Mouse (Mus musculus) retina, postnatal 7 days (tissue): ENCODE results near the gene Hrh2.

Experiments used
- DNase-seq: peaks from one replicate; pipeline ENCODE4 v3.0.0-alpha.2; 2012; ENCODE audit warnings: low read depth, low spot score

Hrh2 gene

DNA sequence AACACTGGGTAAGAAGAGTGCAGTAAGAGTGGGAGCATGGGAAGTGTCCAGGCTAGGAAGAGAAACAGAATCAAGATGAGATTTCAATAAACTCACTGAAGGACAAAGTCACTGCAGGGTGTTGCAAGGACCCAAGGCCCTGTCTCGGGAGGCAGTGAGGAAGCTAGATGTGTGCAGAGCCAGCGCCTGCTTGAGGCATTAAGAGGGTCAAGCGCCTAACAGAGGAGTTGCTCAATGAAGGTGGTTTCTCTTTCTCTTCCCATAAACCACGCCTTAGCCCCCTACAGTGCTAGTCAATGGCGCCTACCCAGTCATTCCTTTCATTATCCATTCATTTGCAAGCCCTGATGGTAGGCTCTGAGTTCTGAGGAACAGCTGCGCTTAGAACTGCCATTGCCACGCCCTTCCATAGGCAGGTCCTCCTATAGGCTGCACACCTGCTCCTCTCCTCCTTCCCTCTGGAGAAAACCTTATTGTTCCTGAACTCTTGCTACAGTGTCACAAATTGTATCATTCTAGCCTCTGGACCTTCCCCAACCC is 23.9 kb downstream of the Hrh2 start:
- no peak for DNase-seq

DNA sequence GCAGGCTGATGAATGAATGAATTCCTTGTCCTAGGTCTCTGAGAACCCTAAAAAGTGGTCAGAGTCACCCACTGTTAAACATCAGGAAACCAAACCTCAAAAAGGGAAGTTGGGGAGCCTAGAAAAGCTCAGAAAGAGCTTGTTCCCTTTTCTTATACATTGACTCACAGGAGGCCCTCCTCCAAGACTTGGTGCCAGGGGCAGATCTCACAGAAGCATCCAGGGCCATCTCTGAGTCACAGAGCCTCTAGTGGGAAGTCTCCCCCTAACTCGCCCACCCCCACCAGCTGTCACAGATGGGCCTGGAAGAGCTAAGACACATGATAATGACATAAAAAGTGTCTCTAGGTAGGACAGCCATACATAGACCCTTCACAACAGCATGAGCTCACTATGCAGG is 26.4 kb downstream of the Hrh2 start:
- no peak for DNase-seq

DNA sequence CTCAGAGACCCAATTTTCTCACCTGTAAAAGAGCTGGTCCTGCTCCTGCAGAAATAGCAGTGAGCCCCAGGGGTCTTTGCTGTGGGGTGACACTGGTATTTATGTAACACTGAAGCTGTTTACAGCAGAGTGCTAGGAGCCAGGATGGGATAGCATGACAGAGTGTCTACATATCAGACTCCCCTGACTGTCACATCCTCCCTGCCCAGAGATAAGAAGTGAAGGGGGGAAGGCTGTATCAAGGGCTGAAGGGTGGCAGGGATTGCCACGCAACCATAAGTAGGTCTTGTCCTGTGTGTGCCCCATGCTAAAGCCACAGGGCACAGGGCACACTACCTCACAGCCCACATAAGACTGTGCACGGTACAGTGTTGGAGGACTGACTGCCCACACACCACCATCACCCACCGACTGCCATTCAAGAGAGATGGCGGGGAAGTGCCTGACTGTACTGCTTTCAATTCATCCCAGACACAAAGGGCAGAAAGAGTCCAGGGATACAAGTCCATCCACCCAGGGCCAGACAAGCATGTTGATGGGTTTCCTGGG is 29.8 kb downstream of the Hrh2 start:
- no peak for DNase-seq

DNA sequence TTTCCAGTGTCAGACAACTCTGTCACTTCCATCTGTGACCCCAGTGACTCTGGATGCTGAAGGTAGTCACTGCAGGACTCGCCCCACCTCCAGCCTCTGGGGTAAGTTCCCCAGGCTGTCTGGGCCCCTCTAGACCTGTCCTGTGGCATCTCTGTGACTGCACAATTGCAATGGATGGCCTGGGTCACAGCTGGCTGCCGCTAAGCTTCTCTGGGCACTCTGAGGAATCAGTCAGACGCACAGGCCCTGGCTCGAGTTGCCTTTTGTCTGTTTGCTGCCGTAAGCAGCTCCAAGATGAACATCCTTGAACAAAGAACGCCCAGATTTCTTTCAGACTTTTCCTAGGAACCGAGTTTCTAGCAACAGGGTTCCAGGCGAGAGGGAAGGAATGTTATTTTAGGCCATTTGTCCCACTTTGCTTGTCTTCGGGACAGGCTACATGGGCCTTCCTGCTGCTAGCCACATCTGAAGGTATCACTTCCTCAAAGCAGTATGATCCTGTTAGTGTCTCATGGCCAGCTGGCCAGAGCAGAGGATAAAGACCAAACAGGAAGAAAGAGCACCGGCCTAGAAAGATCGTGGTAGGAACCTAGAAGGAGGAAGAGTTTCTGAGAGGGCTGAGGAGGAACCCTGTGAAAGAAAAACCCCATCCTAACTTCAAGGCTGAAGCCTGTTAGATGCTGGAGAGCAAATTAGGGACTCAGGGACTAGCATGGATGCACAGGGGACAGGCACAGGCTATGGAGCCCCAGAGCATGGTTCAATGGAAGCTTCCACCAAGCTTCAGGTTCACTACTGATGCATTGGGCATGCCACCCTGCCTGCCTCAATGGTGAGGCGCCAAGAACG is 31.2 kb downstream of the Hrh2 start:
- no peak for DNase-seq

DNA sequence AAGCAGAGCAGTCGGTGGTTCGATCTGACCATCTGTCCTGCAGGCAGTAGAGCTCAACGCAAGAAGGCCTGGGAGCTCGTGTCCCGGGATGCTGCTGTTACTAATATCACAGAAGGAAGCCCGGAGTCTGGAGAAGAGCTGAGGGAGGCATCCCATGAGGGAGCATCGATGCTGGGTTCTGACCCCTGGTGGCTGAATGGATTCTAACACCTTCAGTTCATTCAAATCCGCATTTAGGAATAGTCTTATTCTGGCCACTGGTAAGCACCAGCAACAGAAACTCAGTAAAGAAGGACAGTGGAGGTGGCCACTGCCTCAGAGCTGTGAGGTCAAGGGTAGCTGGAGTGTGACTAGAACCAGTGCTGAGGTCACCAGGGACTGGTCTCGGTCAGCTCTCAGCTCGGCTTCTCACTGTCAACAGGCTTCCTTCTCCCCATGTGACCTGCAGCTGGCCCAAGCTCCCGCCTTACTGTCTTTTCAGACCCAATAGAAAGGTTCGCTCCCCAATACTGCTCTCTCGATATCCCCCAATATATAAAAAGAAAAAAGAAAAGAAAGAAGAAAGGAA is 36.1 kb downstream of the Hrh2 start:
- DNase-seq: peak; percentile 44

DNA sequence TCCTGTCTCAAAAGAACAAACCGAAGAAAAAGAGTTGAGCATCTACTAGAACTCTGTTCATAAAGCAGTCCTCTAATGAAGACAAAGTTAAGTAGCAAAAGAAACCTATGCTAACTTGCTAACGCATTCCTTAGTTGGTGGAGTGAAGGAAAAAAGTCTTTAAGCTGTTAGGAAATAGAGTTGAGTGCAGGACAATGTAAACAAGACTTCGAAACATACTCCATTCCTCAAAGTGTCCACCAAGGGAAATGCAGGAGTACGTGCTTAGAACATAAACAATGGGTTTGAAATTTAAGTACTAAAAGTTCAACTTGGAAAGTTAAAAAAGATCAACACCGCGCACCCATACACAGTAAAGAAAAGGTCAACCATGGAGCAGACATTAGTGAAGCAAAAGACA is 38.2 kb downstream of the Hrh2 start:
- DNase-seq: no peak

DNA sequence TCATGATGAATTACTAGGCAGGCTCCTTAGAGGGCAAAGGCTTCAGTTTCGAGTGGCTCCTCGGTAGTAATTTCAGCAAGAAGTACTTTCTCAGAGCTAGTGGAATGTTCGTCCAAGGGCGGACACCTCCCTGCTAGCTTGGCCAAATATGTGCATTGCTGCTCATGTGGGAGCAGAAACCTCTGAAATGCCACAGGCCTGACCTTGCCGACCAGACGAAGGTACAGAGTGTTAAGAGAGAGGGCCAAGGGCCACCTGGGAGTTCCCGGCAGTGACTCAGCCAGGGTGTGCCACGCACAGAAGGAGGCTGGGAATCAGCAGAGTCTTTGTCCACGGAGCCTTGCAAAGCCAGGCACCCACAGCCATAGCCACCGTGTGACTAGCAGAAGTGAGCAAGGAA is 39.9 kb downstream of the Hrh2 start:
- DNase-seq: no peak

DNA sequence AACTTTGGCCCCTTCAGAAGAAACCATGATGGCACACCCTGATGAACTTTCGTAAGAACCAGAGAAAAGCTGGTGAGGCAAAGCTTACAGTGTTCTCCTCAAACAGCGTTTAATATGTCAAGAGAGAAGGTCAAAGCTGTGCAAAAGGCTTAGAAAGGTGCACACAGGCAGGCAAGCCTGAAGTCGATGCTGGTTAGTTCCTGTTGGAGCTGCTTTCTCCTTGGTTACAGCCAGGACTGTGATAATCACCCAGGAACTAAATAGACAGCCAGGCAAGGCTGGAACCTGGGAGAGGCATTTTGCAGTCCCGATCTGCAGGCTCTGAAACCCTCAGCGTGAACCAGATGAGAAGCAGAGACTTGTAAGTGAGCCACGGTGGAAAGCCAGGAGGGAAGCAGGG is 45.6 kb downstream of the Hrh2 start:
- DNase-seq: no peak

DNA sequence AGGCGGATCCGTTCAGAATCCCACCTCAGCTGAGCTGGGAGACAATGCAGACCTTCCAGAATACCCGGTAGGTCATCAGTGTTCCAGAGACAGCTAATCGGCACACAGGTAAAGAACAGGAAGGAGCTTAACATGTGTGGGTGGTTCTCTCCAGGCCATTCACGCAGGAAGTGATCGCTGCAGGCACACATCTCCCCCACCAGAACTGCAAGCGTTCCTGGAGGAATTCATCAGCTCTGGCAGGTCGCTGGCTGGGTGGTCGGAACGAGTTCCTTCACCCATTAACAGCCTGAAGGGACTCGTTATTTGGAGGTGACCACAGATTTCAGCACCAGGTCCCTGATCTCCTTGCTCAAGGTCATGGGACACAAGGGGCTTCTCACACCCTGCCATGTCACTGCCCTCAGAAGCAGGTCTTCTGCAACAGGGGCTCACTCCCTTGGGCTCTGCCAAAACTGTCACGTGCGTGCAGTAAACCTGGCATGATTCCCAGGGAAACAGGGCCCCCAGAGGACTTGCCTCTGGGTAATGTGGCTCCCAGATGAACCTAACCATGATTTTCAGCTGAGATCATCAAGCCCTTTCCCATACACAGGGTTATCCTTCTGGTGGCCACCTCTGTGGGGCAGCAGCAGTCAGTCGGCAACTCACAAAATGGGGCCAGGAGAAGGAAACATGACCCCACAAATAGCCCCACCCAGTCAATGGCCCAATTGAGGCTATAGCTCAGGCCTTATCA is 46.8 kb downstream of the Hrh2 start:
- DNase-seq: no peak

DNA sequence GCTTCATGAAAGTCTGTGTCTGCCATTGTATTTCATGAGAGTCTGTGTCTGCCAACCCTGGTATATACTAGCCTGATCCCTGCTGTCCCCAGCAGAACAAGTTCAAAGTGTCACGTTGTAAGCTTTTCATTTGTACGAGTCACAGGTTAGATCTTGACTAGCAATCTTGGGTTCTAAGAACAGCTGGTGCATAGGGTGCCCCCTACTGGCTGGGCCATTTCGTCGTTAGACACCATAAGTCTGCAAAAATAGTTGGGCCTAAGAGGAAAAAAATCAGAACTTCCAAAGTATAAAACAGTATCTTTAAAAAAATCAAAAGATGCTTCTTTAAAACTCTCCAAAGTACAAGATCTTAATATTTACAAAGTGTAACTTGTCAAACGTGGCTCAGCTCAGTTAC is 50.5 kb downstream of the Hrh2 start:
- no peak for DNase-seq

DNA sequence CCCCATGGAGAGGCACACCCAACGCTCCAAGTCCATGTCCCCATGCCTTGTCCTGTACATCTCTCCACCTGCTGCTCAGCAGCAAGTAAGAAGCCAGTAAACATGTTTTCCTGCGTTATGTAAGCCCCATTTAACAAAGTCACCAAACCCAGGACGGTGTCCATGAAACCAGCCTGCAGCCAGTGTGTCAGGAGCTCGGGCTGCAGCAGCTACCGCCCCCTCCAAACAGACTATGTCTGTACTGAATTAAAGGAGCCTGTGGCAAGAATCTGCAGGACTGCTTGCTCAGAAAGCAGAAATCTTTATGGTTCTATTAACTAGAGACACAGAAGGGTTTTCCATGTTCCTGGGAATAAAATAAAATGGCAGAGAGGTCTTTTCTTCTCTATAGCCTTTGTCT is 53.3 kb downstream of the Hrh2 start:
- DNase-seq: no peak

DNA sequence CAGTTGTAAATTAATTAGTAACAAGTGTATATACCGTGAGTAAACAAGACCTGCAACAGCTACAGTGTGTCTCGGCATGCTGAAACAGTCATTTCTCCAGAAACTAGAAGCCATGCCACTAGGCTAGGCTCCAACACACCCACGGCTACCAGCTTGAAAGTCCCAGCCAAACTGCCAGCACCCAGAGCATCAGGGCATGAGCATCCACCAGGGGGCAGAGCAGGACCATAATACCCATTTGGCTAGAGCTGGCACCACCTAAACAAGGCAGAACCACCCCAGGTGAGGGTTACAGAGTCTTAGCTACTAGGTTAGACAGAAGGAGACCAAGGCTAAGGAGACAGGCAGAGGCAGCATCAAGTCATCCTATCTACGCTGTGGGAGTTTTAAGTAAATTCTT is 55.6 kb downstream of the Hrh2 start:
- peak; percentile 79 for DNase-seq

DNA sequence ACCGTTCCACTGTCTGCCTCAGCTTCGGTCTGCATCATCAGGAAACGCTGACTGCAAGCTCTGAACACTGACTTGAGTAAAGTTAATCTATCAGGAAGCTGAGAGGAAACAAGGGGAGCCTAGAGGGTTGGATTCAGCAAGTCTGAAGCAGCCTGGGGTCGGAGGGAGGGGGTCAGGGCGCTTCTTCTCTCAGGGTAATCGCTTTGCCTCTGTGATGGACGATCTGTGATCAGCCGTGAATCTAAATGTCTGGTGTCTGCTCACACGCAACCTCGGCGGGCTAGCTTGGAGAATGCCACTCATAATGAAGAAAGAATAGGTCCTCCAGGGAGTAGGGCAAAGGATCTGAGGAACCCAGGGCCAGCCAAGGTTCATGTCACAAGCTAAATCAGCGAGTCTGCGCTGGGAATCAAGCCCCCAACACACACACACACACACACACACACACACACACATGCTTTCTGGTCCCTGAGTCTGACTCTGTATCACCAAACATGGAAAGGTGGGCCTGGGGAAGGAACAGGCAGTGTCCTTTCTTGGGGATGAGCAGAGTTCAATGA is 56.6 kb downstream of the Hrh2 start:
- DNase-seq: no peak

DNA sequence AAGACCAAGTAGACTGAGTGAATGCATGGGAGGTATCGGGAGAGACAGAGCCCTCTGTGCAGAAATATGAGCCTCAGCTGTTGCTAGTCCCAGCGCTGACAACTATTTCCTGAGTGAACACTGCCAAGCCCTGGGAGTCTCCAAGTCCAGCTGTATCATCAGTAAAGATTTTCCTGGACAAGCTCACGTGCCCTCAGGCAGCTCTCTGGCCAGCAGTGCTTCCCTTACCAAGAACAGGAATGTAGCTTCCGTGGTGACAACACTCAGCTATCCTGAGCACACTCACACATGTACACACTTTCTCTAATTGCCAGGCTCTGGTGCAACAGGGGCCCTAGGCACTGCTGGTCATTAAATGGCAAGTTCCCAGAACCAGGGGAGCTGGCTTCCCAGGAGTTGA is 57.1 kb downstream of the Hrh2 start:
- no peak for DNase-seq

DNA sequence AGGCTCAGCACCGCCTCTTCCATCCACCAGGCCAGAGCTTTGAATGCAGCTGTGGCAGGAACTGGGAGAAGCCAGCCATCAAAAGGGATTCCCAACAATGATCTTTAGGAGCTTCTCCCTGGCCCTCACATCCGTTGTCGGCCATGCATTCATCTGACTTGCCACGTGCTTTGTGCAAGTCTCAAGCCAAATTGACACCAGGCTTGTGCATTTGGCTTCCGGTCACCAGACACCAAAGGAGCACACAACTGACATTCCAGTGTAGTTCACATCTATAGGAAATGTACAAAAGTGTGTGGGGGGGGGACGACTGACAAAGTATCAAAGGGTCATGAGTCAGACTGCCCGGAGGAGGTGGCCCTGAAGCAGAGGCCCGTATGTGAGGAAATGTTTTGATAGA is 58.4 kb downstream of the Hrh2 start:
- DNase-seq: no peak

DNA sequence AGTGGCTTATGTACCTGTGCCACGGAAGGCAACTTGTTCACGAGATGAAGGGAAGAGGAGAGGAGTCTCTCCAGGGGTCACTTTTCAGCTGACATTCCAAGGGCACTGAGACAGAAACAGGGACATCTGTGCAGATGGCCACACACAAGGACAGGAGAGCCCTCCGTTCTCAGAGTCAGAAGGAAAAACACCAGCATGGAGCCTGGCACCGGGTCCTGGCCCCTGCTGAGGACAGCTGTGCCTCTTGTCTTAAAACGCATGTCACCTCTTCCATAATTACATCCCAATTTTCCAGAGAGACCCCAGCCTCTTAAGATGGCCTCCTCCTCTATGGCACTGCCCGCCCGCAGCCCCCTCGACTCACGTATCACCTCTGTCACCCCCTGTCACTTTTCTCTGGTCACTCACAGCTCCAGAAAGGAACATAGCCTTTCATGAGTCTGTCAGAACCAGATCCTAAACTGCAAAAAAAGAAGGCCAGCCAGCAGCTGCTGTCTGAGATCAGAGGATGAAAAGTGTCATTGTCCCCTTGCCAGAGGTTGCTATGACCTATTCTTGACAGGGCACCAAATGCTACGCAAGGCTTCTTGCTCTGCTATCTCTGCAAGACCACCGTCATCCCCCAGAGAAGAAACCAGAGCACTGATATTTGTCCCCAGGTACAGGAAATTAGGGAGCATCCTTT is 59.8 kb downstream of the Hrh2 start:
- no peak for DNase-seq

DNA sequence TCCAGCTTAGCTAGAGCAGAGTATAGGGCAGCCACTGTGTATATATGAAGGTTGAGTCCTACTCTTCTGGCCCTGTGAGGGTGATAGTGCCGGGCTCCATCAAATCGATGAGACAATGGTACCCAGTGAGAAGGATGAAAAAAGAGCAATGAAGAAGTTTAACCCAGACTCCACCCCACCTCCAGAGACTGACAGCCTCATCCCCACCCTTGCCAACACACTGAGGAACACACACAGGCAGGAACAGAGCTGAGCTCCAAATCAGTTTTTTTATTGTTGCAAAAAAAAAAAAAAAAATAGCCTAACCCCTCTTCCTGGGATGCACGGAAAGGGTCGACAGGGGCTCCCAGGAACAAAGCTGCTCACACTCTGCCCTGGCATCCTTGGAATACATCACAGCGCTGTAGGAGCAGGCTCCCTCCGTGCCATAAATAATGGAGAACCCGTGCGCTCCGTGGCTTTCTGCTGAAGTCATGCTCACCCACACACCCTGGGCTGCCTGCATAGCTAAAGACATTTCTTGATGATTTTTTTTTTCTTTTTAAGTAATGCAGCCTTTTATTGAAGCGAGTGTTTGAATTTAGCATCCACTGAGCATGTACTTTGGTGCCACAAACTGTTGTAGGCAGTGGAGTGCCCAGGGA is 65.8 kb downstream of the Hrh2 start:
- no peak for DNase-seq

DNA sequence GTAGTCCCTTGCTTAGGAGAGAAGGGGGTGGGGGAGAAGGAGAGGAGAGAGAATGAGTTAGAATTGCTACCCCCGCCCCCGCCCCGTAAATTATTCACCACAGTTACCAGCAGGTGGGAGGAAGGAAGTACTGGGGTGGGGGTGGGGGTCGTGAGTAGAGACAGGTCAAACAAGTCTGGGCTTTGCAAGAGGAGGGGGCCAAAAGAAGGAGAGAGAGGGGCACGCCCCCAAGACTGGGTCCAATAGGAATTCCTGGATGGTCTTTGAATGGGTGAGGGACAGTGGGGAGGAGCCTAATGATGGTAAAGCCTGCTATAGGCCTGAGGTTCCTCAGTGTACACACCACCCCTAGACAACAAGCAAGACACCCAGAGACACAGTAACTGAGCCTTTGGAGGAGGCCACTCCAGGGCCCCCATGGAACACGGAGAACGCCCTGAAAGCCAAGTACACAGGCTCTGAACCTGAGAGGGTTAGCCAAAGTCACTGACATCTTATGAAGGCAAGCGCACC is 66.4 kb downstream of the Hrh2 start:
- DNase-seq: no peak

DNA sequence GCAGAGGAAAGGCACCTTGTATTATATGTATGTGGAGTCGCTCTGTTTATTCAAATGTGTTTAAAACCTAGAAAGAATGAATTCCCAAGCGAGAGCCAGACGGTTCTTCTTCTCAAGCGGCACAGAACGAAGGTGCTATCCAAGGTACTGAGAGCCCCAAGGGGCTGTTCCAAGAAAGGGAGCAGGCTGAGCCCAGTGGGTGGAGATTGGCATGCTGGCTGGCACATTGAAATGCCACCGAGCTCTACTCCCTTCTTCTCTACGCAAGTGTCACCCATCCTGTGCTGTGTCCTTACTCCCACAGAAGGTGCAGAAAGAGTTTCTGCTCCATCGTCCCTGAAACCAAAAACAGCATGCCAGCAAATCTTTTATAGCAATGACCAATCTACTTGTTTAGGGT is 68.4 kb downstream of the Hrh2 start:
- no peak for DNase-seq

DNA sequence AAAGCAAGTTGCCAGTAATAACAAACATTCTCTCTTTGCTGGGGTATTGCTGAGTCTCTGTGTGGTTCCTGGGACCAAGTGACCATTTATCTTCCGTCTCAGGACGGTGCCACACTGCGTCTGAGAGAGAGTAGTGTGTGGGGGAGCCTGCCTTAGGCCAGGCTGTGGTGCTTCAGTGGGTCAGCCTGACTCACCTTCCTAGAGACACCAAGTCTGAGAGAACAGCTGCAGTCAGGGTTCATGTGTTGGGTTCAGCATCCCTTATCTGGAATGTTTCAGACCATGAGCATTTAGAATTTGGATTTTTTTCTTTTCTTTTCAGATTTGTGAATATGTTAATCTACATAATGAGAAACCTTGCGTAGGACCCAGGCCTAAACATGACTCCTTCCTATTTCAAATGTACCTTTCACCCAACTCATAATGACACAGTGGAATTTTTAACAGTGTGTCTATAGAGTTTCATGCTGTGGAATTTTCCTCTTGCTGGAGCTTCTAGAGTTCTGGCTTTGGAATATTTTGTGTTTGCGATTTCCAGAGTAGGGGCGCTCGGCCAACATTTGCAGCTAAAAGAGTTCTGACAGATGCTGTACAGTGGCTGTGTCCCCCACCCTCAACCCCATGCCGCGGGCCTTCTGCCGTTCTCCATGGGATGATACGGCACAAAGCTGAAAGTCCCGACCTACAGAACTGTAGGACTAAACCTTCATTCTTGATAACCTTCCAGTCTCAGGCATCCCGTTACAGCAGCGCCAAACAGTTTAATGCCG is 71.0 kb downstream of the Hrh2 start:
- DNase-seq: no peak
